Mouse (Mus musculus): ENCODE data around the gene Hist1h1e. TPM values are rescaled to one million over a fixed set of nuclear protein-coding genes. Genes with fewer than 3 reads are reported as not detected.
"Not testable (repeated sequence)": the region's sequence is repeated elsewhere in the genome, so short reads cannot be mapped to it uniquely, and the experiment has no call there.

Gene Hist1h1e
- polyA plus RNA-seq, 1 experiment from 2014 or later: 27.9 TPM

GRCm38 (mm10) chr13:23586099-23586939 is 36.0 kb downstream of the Hist1h1e start:
- H3K4me3 ChIP-seq: peak overlapping the region; percentile 42
- no peaks in the 10 kb centered on the region for H3K9me3 ChIP-seq (replicated peaks)
- no peak for ATAC-seq
- peak overlapping the region; percentile 77 for H3K9ac ChIP-seq
- H3K27me3 ChIP-seq (replicated peaks): no peaks in the 10 kb centered on the region
- H3K4me1 ChIP-seq: peaks cover 37% of the 10 kb centered on the region
- peak overlapping the region; percentile 100 for H3K27ac ChIP-seq
- H3K4me2 ChIP-seq: peak overlapping the region; percentile 78
- 4% methylated on average over 22 of the region's 22 CpGs for WGBS (ENCODE audit: insufficient replicate concordance)
- no peaks in the 10 kb centered on the region for H3K36me3 ChIP-seq

- peak overlapping the region; percentile 78 for H3K4me2 ChIP-seq
- H3K9me3 ChIP-seq (replicated peaks); H3K36me3 ChIP-seq; H3K27me3 ChIP-seq (replicated peaks): not testable (repeated sequence)
- H3K4me1 ChIP-seq: peaks cover 45% of the 10 kb centered on the region
- 0% methylated on average over 34 of the region's 36 CpGs for WGBS (ENCODE audit: insufficient replicate concordance)
- peak overlapping the region; percentile 100 for H3K27ac ChIP-seq
- H3K4me3 ChIP-seq: peak overlapping the region; percentile 61
- H3K9ac ChIP-seq: peak overlapping the region; percentile 86
- peak; percentile 78 for ATAC-seq
These were observed 36.8 kb downstream of the Hist1h1e start for GRCm38 (mm10) chr13:23585442-23586098.

DNA sequence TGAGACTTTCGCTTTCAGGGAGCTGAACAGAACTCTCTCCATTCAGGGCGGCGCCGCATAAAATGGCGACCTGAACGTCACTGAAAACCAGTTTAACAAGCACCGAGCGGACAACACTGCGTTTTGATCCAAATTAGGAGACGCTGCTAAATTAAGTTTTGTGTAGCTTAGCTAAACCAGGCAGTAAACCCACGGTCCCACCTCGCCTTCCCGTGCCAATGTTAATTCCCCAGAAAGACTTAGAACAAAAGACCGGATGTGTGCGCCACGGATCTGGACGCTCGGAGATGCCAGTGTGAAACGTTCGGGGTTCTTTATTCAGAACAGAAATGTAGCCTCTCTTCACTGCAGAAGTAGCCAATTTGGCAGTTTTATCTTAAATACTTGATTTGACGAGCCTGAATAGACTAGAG is 37.3 kb downstream of the Hist1h1e start:
- peak overlapping the region; percentile 86 for H3K9ac ChIP-seq
- peak; percentile 3 for ATAC-seq
- peaks cover 50% of the 10 kb centered on the region for H3K4me1 ChIP-seq
- H3K27me3 ChIP-seq (replicated peaks): no peaks in the 10 kb centered on the region
- peak overlapping the region; percentile 61 for H3K4me3 ChIP-seq
- 0% methylated on average over 21 of the region's 21 CpGs for WGBS (ENCODE audit: insufficient replicate concordance)
- H3K9me3 ChIP-seq (replicated peaks): no peaks in the 10 kb centered on the region
- H3K4me2 ChIP-seq: peak overlapping the region; percentile 78
- H3K36me3 ChIP-seq: no peaks in the 10 kb centered on the region
- H3K27ac ChIP-seq: peak overlapping the region; percentile 100

GRCm38 (mm10) chr13:23584331-23584730 is 38.0 kb downstream of the Hist1h1e start:
- H3K9me3 ChIP-seq (replicated peaks): no peaks in the 10 kb centered on the region
- no peaks in the 10 kb centered on the region for H3K36me3 ChIP-seq
- H3K9ac ChIP-seq: peak overlapping the region; percentile 86
- H3K27me3 ChIP-seq (replicated peaks): no peaks in the 10 kb centered on the region
- peak overlapping the region; percentile 61 for H3K4me3 ChIP-seq
- peak overlapping the region; percentile 78 for H3K4me2 ChIP-seq
- peaks cover 51% of the 10 kb centered on the region for H3K4me1 ChIP-seq
- peak overlapping the region; percentile 100 for H3K27ac ChIP-seq
- ATAC-seq: no peak

GRCm38 (mm10) chr13:23583387-23584068 is 38.8 kb downstream of the Hist1h1e start:
- Histone ChIP-seq H3K27ac (peak overlapping the region; percentile 100), H3K9ac (peak overlapping the region; percentile 86), H3K9me3 (replicated peaks) (no peaks in the 10 kb centered on the region), H3K4me2 (peak overlapping the region; percentile 78), H3K27me3 (replicated peaks) (no peaks in the 10 kb centered on the region), H3K4me3 (peak overlapping the region; percentile 58), H3K36me3 (no peaks in the 10 kb centered on the region), H3K4me1 (peaks cover 58% of the 10 kb centered on the region)
- ATAC-seq: no peak

DNA sequence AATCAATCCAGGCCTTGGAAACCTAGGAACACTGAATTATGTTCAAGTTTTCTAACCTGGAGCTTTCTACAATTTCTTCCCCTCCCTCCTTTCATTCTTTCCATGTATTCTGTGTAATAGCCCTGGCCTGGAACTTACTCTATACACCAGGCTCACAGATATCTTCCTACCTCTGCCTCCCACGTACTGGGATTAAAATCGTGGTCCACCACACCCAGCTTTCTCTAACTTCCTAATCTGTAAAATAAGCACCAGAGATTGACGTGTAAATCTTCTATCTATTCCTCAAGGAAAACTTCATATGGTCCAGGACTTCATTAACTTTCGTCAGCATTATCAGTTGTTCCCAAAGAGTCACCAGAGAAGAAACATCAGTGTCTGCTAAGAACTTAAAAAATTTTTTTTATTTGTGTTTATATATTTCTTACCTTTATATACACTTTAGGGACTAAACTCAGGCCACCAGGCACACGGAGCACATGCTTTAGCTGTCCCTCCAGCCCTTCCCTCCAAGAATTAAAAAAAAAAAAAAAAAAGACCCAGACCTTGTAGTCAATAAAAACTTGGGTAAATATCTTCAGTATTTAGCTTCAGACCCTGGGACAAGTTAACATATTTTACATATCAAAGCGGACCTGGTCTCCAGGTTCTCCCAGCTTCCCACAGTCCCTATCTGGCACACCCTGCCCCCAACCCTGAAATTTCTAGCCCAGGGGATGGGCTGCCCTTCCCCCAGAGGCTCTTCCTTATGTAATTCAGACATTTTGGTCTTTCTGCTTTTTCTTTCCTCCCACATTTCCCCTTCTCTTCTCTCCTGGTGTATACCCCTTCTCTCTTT is 39.9 kb downstream of the Hist1h1e start:
- Histone ChIP-seq H3K27me3 (replicated peaks) (no peaks in the 10 kb centered on the region), H3K4me3 (peak overlapping the region; percentile 58)

GRCm38 (mm10) chr13:23581408-23582218 is 40.7 kb downstream of the Hist1h1e start, which contains the start of gene Hist1h4d:
TSS of gene Hist1h4d (plus strand) at chr13:23581598.
- Histone ChIP-seq H3K27me3 (replicated peaks) (no peaks in the 10 kb centered on the region), H3K4me1 (peaks cover 64% of the 10 kb centered on the region), H3K9me3 (replicated peaks) (no peaks in the 10 kb centered on the region), H3K36me3 (no peaks in the 10 kb centered on the region), H3K27ac (peak within 1 kb of the TSS; percentile 100), H3K4me3 (peak within 1 kb of the TSS; percentile 58), H3K4me2 (peak within 1 kb of the TSS; percentile 78), H3K9ac (peak within 1 kb of the TSS; percentile 86)
- ATAC-seq: peak; percentile 84
- under 1% methylated on average over 43 of the region's 43 CpGs for WGBS (ENCODE audit: insufficient replicate concordance)

More for the DNA sequence above, 39.9 kb downstream of the Hist1h1e start:
- Histone ChIP-seq H3K9me3 (replicated peaks) (no peaks in the 10 kb centered on the region), H3K36me3 (no peaks in the 10 kb centered on the region), H3K4me2 (peak overlapping the region; percentile 78), H3K4me1 (peaks cover 62% of the 10 kb centered on the region), H3K9ac (peak overlapping the region; percentile 86), H3K27ac (peak overlapping the region; percentile 100)
- 8% methylated on average over 6 of the region's 6 CpGs for WGBS (ENCODE audit: insufficient replicate concordance)
- ATAC-seq: no peak

GRCm38 (mm10) chr13:23577835-23578234 is 44.5 kb downstream of the Hist1h1e start:
- peak overlapping the region; percentile 84 for H3K27ac ChIP-seq
- WGBS (ENCODE audit: insufficient replicate concordance): 86% methylated on average over 1 of the region's 1 CpGs
- ATAC-seq: no peak
- no peaks in the 10 kb centered on the region for H3K36me3 ChIP-seq
- peaks cover 59% of the 10 kb centered on the region for H3K4me1 ChIP-seq
- H3K27me3 ChIP-seq (replicated peaks): no peaks in the 10 kb centered on the region
- peak overlapping the region; percentile 79 for H3K4me2 ChIP-seq
- H3K9me3 ChIP-seq (replicated peaks): no peaks in the 10 kb centered on the region
- H3K4me3 ChIP-seq: no peak overlapping the region
- peak overlapping the region; percentile 59; the same call in 1 of the 2 replicates for H3K9ac ChIP-seq

GRCm38 (mm10) chr13:23576906-23577639 is 45.3 kb downstream of the Hist1h1e start:
- H3K4me1 ChIP-seq: peaks cover 56% of the 10 kb centered on the region

DNA sequence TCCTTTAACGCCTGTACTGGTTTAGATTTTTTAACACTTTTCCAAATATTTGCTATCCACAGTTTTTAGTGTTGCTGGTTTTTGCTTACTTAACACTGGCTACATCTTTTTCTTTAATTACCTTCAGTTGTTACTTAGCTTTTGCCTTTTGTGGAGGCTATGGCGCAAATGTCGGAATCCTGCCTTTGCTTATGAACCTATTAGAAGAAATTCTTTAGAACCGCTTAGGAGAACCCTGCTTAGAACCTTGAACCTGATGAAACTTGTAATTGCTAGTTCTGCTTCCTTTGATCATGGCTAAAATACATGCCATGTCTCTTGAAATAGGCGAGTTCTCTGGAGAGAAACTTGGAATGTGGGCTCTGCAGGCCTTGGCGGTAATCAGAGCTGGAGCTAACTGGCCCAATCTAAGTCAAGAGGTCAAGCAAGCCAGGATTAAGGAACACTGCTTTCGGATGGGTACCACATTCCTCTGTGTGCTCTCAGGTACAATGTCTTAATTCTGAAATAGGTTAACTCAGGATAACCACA is 45.9 kb downstream of the Hist1h1e start:
- Histone ChIP-seq H3K4me3 (peak overlapping the region; percentile 63), H3K36me3 (no peaks in the 10 kb centered on the region), H3K9ac (peak overlapping the region; percentile 90), H3K4me1 (peaks cover 52% of the 10 kb centered on the region), H3K27me3 (replicated peaks) (no peaks in the 10 kb centered on the region), H3K9me3 (replicated peaks) (no peaks in the 10 kb centered on the region), H3K4me2 (peak overlapping the region; percentile 79), H3K27ac (peak overlapping the region; percentile 96)
- ATAC-seq: no peak
- WGBS (ENCODE audit: insufficient replicate concordance): 7% methylated on average over 7 of the region's 7 CpGs

More at GRCm38 (mm10) chr13:23576906-23577639, 45.3 kb downstream of the Hist1h1e start:
- no peaks in the 10 kb centered on the region for H3K36me3 ChIP-seq
- H3K27me3 ChIP-seq (replicated peaks): no peaks in the 10 kb centered on the region
- H3K27ac ChIP-seq: peak overlapping the region; percentile 96
- H3K4me3 ChIP-seq: peak overlapping the region; percentile 63
- 41% methylated on average over 6 of the region's 6 CpGs for WGBS (ENCODE audit: insufficient replicate concordance)
- no peaks in the 10 kb centered on the region for H3K9me3 ChIP-seq (replicated peaks)
- no peak for ATAC-seq
- peak overlapping the region; percentile 79 for H3K4me2 ChIP-seq
- peak overlapping the region; percentile 90 for H3K9ac ChIP-seq

Measured in liver, embryonic 12.5 days (tissue).